Mouse (Mus musculus): ENCODE data around the gene Kcnj13.
A peak's percentile ranks its signal among the peaks of the same experiment; 100 is the strongest.

The Kcnj13 gene

DNA sequence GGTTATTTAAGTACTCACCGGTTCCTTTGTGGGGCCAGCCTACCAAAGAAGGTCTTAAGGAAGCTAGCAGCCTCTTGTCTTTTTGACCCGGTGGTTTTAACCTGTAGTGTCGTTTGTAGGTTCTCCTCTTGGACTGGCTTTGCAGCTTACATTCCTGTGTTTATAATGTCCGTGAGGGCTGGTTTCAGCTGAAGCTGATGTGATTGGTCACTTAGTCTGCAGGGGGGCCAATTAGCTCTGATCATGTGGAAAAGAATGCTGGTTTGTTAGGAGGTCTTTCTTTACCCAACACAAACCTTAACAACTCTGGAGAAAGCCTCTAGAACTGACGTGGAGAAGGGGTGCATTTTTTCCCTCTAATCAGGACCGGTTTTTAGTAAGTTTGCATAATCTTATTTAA is at the start of gene Kcnj13:
Gene Kcnj13, minus strand, starts transcription at position 136 of the 400 bp plus-strand sequence.
- DNase-seq (ENCODE audit: low read depth): no peak

DNA sequence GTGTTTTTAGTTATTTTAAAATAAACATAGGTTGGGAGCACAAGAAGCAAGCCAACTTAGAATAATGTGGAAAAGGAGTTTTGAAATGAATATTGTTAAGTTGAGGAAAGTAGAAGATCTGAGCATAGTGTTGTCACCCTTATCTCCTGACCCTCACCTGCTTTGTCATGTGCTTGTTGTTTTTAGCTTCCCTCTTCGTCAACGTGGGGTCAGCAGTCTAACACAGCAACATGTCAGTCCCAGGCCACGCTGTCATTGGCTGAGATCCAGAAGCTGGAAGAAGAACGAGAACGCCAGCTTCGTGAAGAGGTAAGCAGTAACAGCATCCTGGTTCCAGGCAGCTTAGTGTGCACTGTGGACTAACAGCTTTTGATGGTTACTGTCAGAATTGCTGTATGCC is 42.1 kb upstream of the Kcnj13 start:
- no peak for DNase-seq (ENCODE audit: low read depth)

DNA sequence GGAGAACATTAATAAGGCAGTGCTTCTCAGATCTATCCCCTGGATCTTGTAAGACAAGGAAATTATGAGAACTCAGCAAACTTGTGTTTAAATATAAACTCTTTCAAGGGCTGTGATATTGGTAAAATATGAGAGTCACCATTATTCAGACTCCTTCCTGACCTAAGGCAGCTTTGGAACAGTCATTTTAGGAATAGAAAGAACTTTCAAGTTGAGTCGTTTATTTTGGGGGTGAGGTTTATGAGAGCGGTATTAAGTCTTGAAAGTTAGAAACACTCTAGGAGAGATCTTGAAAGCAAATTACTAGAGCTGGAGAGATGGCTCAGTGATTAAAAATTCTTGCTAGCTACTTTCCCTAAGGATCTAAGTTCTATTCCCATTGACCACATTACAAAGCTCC is 40.6 kb upstream of the Kcnj13 start:
- DNase-seq (ENCODE audit: low read depth): no peak

DNA sequence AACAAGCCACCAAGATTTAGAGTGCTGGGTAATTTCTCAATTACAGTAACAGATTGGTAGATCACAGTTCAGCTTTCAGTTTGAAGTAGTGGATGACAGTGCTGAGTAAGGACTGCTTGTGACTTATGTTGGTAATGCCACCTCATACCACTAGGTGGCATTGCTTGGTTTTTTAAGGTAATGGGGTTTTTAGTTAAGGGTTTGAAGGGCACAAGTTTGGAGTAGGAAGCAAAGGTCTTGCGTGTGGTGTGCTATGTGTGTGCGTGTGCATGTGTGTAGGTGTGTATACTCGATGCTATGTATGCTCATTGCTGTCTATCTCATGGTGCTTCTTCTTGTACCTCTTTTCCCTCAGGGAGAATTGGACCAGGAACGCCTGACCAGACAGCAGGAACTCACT is 24.2 kb upstream of the Kcnj13 start:
- DNase-seq (ENCODE audit: low read depth): peak; percentile 85

GRCm38 (mm10) chr1:87409380-87409779 is 14.9 kb upstream of the Kcnj13 start:
- DNase-seq (ENCODE audit: low read depth): no peak

- no peak for DNase-seq (ENCODE audit: low read depth)
These were observed 11.5 kb upstream of the Kcnj13 start for GRCm38 (mm10) chr1:87406012-87406411.

GRCm38 (mm10) chr1:87404710-87405109 is 10.2 kb upstream of the Kcnj13 start:
- no peak for DNase-seq (ENCODE audit: low read depth)

DNA sequence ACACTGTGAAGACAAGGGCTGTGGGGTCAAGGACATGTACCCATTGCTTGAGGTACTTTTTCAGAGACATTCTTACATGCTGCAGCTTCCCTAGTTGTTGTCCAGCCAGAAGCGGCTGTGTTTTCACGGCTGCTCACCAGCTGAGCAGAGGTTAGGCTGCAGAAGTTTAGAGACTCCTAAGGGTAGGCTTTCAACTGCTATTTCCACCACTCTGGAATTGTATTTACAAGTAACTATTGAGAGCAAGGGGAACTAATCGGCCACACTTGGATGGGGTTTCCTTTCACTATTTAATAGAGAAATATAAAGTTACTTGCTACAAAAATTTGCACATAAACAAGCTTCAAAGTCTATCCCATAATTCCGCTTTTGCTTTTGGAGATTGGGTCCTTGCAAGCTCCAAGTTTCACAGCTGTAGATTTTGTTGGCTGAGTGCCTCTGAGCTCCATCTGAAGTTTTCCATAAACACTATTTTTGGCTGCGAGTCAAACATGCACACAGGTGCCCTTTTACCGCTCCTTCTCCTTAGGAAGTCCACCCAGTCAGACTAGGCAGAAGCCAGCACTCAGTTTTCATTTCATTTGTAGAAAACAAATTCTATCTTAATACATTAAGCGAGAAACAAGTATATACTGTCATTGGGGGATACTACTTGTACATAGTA is 2.5 kb upstream of the Kcnj13 start:
- DNase-seq (ENCODE audit: low read depth): no peak

DNA sequence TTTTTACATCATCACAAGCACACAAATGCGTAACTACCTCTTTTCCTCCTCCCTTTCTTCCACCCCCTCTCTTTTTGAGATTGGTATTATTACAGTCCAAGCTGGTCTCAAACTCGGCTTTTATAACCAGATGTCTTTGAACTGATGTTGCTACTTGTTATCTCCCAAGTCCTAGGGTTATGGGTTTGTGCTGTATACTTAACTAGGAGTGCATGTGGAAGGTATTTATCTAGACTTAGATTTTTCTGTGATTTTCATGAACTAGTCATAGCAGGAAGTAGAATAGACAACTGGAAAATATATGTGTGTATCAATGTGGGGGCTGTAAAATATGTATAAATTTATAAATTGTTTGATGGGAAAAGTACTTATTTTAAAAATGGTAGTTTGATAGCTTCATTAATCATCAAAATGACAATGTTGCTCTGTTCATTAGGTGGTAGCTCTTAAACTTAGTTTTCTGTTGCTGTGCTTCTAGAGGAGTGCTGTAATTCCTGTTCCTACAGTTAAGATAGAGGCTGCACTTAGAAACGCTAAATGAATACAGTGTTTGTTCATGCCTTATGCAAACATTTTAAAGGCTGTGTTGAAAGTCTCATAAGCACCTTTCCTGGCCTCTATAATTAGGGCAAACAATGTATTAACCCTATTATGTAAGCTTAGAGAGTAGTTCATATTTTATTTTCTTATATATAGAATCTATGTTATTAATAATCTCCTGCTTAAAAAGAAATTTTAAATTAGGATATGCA is 909 bp downstream of the Kcnj13 start:
- DNase-seq (ENCODE audit: low read depth): no peak

DNA sequence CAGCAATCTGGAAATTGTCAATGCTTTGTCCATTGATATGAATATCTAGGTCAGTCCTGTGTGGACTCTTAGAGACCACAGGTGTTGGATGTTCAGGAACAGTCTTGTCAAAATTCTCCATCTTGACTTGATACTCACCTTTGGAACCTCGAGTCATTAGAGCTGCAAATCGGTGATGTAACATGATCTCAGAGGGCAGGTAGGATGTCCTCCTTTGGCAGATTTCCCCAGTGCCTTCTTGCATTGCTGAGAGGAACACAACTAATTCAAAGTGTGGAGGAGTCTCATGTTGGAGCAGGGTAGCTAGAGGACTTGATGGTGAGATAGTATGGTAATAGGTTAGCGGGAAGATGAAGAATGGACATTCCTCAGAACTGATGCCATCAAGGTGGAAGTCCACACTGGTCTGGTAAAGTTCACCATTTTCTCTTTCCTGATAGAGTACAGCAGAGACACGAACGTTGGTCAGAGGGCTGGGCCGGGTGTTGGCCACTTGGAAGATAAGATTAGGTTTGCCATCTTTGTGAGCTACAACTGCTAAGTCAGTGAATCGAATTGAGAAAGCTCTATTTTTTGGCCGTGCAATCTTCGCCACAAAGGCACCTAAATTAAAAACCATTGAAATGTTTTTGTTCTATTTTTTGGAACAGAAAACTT is 8.0 kb downstream of the Kcnj13 start:
- DNase-seq (ENCODE audit: low read depth): no peak

DNA sequence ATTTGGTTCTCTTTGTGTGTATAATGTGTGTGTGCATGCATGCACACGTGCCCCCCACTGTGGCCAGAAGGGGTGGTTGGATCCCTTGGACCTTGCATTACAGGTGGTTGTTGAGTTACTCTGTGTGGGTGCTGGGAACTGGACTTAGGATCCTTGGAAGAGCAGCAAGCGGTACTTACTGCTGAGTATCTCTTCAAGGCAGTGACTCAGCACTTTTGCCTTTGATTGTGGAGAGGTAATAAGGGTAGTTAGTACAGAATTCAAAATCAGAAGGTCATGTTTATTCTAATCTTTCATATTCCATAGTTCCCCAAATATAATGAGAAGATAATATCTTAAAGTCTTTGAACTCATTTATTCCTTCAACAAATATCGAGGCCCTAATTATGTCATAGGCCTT is 13.4 kb downstream of the Kcnj13 start:
- DNase-seq (ENCODE audit: low read depth): no peak

GRCm38 (mm10) chr1:87379919-87380318 is 14.6 kb downstream of the Kcnj13 start:
- DNase-seq (ENCODE audit: low read depth): peak; percentile 52

- DNase-seq (ENCODE audit: low read depth): peak; percentile 69
These were observed 16.4 kb downstream of the Kcnj13 start for GRCm38 (mm10) chr1:87378024-87378560.

DNA sequence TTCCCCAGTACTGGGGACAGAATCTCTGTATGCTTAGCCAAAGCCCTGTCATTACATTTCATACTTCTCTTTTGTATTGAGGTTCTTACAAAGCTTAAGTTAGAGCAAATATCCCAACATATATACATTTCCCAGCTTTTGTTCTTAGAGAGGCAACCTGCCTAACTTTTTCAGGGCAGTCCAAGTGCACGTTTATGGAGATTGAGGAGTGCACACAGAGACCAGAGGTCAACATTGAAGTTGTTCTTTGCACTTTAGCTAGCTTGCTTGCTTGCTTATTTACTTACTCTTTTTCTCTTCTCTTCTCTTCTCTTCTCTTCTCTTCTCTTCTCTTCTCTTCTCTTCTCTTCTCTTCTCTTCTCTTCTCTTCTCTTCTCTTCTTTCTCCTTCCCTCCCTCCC is 34.3 kb downstream of the Kcnj13 start:
- no peak for DNase-seq (ENCODE audit: low read depth)

- DNase-seq (ENCODE audit: low read depth): no peak
These were observed 44.0 kb downstream of the Kcnj13 start for GRCm38 (mm10) chr1:87350576-87350975.
